Mouse (Mus musculus): ENCODE results near the gene Ppp1r32. TPM values are rescaled to one million over a fixed set of nuclear protein-coding genes. Genes with fewer than 3 reads are reported as not detected.

Gene Ppp1r32
- polyA plus RNA-seq, 1 experiment from 2014 or later: 2.4 TPM

Other genes with a start within 250 kb of the Ppp1r32 start
- gene Myrf, start 242.2 kb downstream of the Ppp1r32 start, polyA plus RNA-seq (2015; fragmentation: Nextera tagmentation; extraction: Ambion mirVana): 0.95 and 1.1 TPM in 2 replicates
- gene Dagla, start 178.1 kb downstream of the Ppp1r32 start, polyA plus RNA-seq (2015; fragmentation: Nextera tagmentation; extraction: Ambion mirVana): 11.5 and 14.3 TPM in 2 replicates
- 8.8 and 10.3 TPM in 2 replicates for gene Syt7, start 93.8 kb downstream of the Ppp1r32 start, polyA plus RNA-seq (2015; fragmentation: Nextera tagmentation; extraction: Ambion mirVana)
- gene Lrrc10b, start 25.5 kb downstream of the Ppp1r32 start, polyA plus RNA-seq (2015; fragmentation: Nextera tagmentation; extraction: Ambion mirVana): 0.97 and 1.3 TPM in 2 replicates
- 40.8 and 57.9 TPM in 2 replicates for gene Cpsf7, start 42.3 kb upstream of the Ppp1r32 start, polyA plus RNA-seq (2015; fragmentation: Nextera tagmentation; extraction: Ambion mirVana)
- gene Sdhaf2, start 43.2 kb upstream of the Ppp1r32 start, polyA plus RNA-seq (2015; fragmentation: Nextera tagmentation; extraction: Ambion mirVana): 69.0 and 74.0 TPM in 2 replicates
- gene Tmem216, start 73.3 kb upstream of the Ppp1r32 start, polyA plus RNA-seq (2015; fragmentation: Nextera tagmentation; extraction: Ambion mirVana): 46.6 and 48.4 TPM in 2 replicates
- gene Cyb561a3, start 94.2 kb upstream of the Ppp1r32 start, polyA plus RNA-seq (2015; fragmentation: Nextera tagmentation; extraction: Ambion mirVana): 22.1 and 22.4 TPM in 2 replicates
- gene Tmem138, start 94.4 kb upstream of the Ppp1r32 start, polyA plus RNA-seq (2015; fragmentation: Nextera tagmentation; extraction: Ambion mirVana): 36.2 and 41.4 TPM in 2 replicates
- 203 and 237 TPM in 2 replicates for gene Ddb1, start 122.4 kb upstream of the Ppp1r32 start, polyA plus RNA-seq (2015; fragmentation: Nextera tagmentation; extraction: Ambion mirVana)
- 24.4 and 26.3 TPM in 2 replicates for gene Tkfc, start 122.7 kb upstream of the Ppp1r32 start, polyA plus RNA-seq (2015; fragmentation: Nextera tagmentation; extraction: Ambion mirVana)
- gene Vwce, start 151.3 kb upstream of the Ppp1r32 start, polyA plus RNA-seq (2015; fragmentation: Nextera tagmentation; extraction: Ambion mirVana): 1.2 and 1.5 TPM in 2 replicates
- gene Pga5, start 195.1 kb upstream of the Ppp1r32 start, polyA plus RNA-seq (2015; fragmentation: Nextera tagmentation; extraction: Ambion mirVana): not detected in 2 replicates
- 27.7 and 35.0 TPM in 2 replicates for gene Vps37c, start 205.8 kb upstream of the Ppp1r32 start, polyA plus RNA-seq (2015; fragmentation: Nextera tagmentation; extraction: Ambion mirVana)

All from hindbrain, embryonic 16.5 days (tissue).